8 mouse cellular contexts compared by ENCODE assay signal in the genomic region with DNA sequence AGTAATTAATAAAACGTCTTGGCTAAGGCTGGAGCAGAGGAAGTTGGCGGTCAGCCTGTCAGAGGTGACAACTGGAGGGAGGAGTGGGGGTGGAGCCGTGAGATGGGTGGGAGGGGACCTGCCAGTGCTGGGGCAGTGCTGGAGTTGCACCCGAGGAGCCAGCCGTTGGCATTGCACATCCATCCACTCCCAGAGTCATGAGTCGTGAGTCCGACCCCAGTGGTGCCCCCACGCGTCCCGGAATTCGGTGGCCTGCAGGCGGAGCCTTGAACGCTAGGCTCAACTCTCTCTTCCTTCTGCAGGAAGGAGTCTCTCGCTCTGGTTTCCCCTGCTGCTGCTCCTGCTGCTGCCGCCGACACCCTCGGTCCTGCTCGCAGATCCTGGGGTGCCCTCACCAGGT. TPM values are rescaled to one million over a fixed set of nuclear protein-coding genes. Genes with fewer than 3 reads are reported as not detected.
DNase-seq lines count a peak whose midpoint lies in the region; ATAC-seq lines count a peak whose summit lies in the region.

A gene (plus strand): TSS at position 61 of the 400 bp plus-strand sequence.

- H3K4me1 ChIP-seq in forebrain, embryonic 16.5 days (replicated peaks; ENCODE audit: control insufficient read depth, insufficient read depth, low read length) = peaks cover 9% of the 10 kb centered on the region
- peaks cover 3% of the 10 kb centered on the region; the same call in 1 of the 2 replicates for H3K4me1 ChIP-seq in hindbrain, embryonic 16.5 days (ENCODE audit: control insufficient read depth, insufficient read depth, low read depth, low read length)
- peaks cover 13% of the 10 kb centered on the region for H3K4me1 ChIP-seq in stomach, embryonic 14.5 days (ENCODE audit: control insufficient read depth, insufficient read depth, low read length)

- no peaks in the 10 kb centered on the region for H3K9me3 ChIP-seq in forebrain, embryonic 16.5 days (ENCODE audit: control insufficient read depth, low read length)
- no peaks in the 10 kb centered on the region for H3K9me3 ChIP-seq in hindbrain, embryonic 16.5 days (ENCODE audit: control insufficient read depth, low read length)
- no peaks in the 10 kb centered on the region for H3K9me3 ChIP-seq in stomach, embryonic 14.5 days (ENCODE audit: control insufficient read depth, low read depth, low read length)

- peak within 1 kb of the TSS; percentile 53 for H3K4me2 ChIP-seq in forebrain, embryonic 16.5 days (ENCODE audit: low read length)
- peak within 1 kb of the TSS; percentile 52 for H3K4me2 ChIP-seq in hindbrain, embryonic 16.5 days (ENCODE audit: low read length)
- H3K4me2 ChIP-seq in stomach, embryonic 14.5 days (replicated peaks; ENCODE audit: low read depth, low read length) = peak within 1 kb of the TSS; percentile 71

- peak; percentile 39 for DNase-seq in layer of hippocampus, adult 11-12 months (ENCODE audit: low spot score)
- DNase-seq in layer of hippocampus, adult 9-10 months (ENCODE audit: low spot score) = no peak
- DNase-seq in adrenal gland, postnatal 25 days = peak; percentile 55
- peak in 1 of 2 experiments; percentile 64 for DNase-seq in left cerebral cortex, postnatal 10 days (ENCODE audit: extremely low spot score in 1 of 2, low spot score in 2 of 2)

- no peak within 1 kb of the TSS for H3K27ac ChIP-seq in forebrain, embryonic 16.5 days (ENCODE audit: low read length)
- H3K27ac ChIP-seq in hindbrain, embryonic 16.5 days (ENCODE audit: low read depth, low read length) = no peak within 1 kb of the TSS
- H3K27ac ChIP-seq in stomach, embryonic 14.5 days (ENCODE audit: low read length) = no peak within 1 kb of the TSS

- WGBS in forebrain, embryonic 16.5 days = 2% methylated on average over 18 of the region's 18 CpGs
- 3% methylated on average over 18 of the region's 18 CpGs for WGBS in hindbrain, embryonic 16.5 days
- WGBS in stomach, embryonic 14.5 days = under 1% methylated on average over 18 of the region's 18 CpGs

- ATAC-seq in forebrain, embryonic 16.5 days = peak; percentile 38; the same call in 1 of the 2 replicates
- peak; percentile 46 for ATAC-seq in hindbrain, embryonic 16.5 days
- ATAC-seq in megakaryocyte, adult 5-6 weeks (ENCODE audit: poor library complexity, severe bottlenecking) = peak; percentile 87
- 0 out of 2 replicates have a peak, but pooled peaks have one; percentile 25 for ATAC-seq in stomach, embryonic 14.5 days (ENCODE audit: insufficient number of reproducible peaks, insufficient read depth, low FRiP score, low read depth)

- H3K9ac ChIP-seq in forebrain, embryonic 16.5 days (replicated peaks; ENCODE audit: low read depth, low read length) = peak within 1 kb of the TSS; percentile 47; the same call in 1 of the 2 replicates
- peak within 1 kb of the TSS; percentile 39 for H3K9ac ChIP-seq in hindbrain, embryonic 16.5 days (ENCODE audit: low read depth, low read length)
- H3K9ac ChIP-seq in stomach, embryonic 14.5 days (replicated peaks; ENCODE audit: low read depth, low read length) = peak within 1 kb of the TSS; percentile 22; the same call in 1 of the 2 replicates

- H3K4me3 ChIP-seq in forebrain, embryonic 16.5 days (replicated peaks; ENCODE audit: low read length) = peak within 1 kb of the TSS; percentile 26
- H3K4me3 ChIP-seq in hindbrain, embryonic 16.5 days (ENCODE audit: low read length) = peak within 1 kb of the TSS; percentile 26
- H3K4me3 ChIP-seq in stomach, embryonic 14.5 days (ENCODE audit: low read depth, low read length) = peak within 1 kb of the TSS; percentile 36

- intact Hi-C loops in left cerebral cortex, postnatal 10 days (cut with DNase I) = no loop called here

- no peaks in the 10 kb centered on the region for H3K36me3 ChIP-seq in forebrain, embryonic 16.5 days (ENCODE audit: control insufficient read depth, insufficient read depth)
- no peaks in the 10 kb centered on the region for H3K36me3 ChIP-seq in hindbrain, embryonic 16.5 days (ENCODE audit: control insufficient read depth, insufficient read depth, low read length)
- H3K36me3 ChIP-seq in stomach, embryonic 14.5 days (ENCODE audit: control insufficient read depth, insufficient read depth, low read length) = no peaks in the 10 kb centered on the region

- no peaks in the 10 kb centered on the region; the same call in 1 of the 2 replicates for H3K27me3 ChIP-seq in forebrain, embryonic 16.5 days (replicated peaks; ENCODE audit: control insufficient read depth, insufficient read depth, low read length)
- 0 out of 2 replicates have a peak, but pooled peaks cover 2% of the 10 kb centered on the region for H3K27me3 ChIP-seq in hindbrain, embryonic 16.5 days (replicated peaks; ENCODE audit: control insufficient read depth, insufficient read depth, low read length)
- no peaks in the 10 kb centered on the region for H3K27me3 ChIP-seq in stomach, embryonic 14.5 days (ENCODE audit: control insufficient read depth, insufficient read depth, low read length)

RNA-seq across cellular contexts. Expression of the gene that starts here (rescaled TPM):
- 8.7 and 12.4 TPM in 2 replicates for total RNA-seq in adrenal gland, postnatal 25 days (2021)
- 3.5 and 5.0 TPM in 2 replicates for polyA plus RNA-seq in forebrain, embryonic 16.5 days (2015; fragmentation: Nextera tagmentation; extraction: Ambion mirVana)
- polyA plus RNA-seq in hindbrain, embryonic 16.5 days (2015; fragmentation: Nextera tagmentation; extraction: Ambion mirVana) = 6.6 and 6.8 TPM in 2 replicates
- 10 to 100 TPM; 11.8 to 13.0 TPM for total RNA-seq in left cerebral cortex, postnatal 10 days (2021)
- total RNA-seq in megakaryocyte, adult 5-6 weeks (2015) = 20.2 and 21.3 TPM in 2 replicates
- total RNA-seq in megakaryocyte, adult 5-6 weeks (2017) = 18.9 and 32.4 TPM in 2 replicates
- 30.7 and 34.1 TPM in 2 replicates for polyA plus RNA-seq in stomach, embryonic 14.5 days (2014; fragmentation: Nextera tagmentation; extraction: Ambion mirVana)

Comparison
In these comparisons a context has a peak if more than half of its experiments do, and no peak if none do; other contexts are left out.
1. ATAC-seq: peak in every context shown above with its lines; median percentile 87 in megakaryocyte, adult 5-6 weeks; 46 in hindbrain, embryonic 16.5 days; 38 in forebrain, embryonic 16.5 days; 25 in stomach, embryonic 14.5 days.